Mouse (Mus musculus) left cerebral cortex, postnatal 4 days (tissue): ENCODE results near the gene Mgmt. TPM values are rescaled to one million over a fixed set of nuclear protein-coding genes. Genes with fewer than 3 reads are reported as not detected.

Experiments used
- DNase-seq: peaks from one replicate; pipeline ENCODE4 v3.0.0-alpha.2; 2022
- intact Hi-C: fragments of 180-260 bp; cut with DNase I; formaldehyde crosslinking; loops from one replicate; pipeline ENCODE4 v1.15.1; 2025
- total RNA-seq, 2 experiments: library from RNA; stranded (reverse); gene quantifications; 2 replicates each; pipeline ENCODE4 v1.2.3; 2021

The Mgmt gene
- total RNA-seq, 2 experiments from 2014 or later: 0.50 to 0.64 TPM

DNA sequence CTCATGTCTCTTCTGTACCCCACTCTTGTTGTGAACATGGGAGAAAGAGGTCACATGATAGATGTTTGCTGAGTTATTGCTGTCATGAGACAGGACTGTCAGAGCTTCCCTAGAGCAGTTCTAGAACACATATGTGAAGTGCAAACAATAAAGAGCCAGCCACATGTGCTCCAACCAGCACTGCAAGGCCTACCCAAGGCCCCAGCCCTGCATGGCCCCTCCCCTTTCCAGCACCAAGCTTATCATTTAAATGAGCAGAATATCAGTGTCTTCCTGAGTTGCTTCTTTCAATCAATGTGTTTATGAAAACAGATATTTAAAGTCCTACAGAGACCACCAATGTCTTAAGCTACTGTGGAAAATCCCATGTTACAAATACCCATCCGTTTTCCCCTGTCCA lies 201.3 kb downstream of the Mgmt start:
- intact Hi-C loops: no loop called here
- DNase-seq: no peak

DNA sequence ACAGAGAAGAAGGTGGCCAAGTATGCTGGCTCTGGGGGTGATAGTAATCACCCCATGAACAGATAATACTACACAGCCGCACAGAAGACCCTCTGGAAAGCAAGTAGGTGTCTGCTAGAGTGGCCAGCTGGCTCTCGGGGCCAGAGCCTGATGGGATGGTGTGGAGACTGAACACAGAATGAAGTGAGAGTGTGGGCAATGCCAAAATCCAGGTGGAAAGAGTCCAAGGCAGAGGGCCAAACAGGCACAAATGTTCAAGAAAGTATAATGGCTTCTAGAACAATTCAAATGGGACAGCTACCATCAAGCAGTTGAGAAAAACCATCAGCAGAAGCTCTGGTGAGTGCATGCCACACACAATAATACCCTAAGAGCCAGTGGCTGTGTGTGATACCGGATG lies 205.4 kb downstream of the Mgmt start:
- peak; percentile 57 for DNase-seq
- intact Hi-C loops: no loop called here

- intact Hi-C loops: no loop called here
- DNase-seq: no peak
Measured at GRCm38 (mm10) chr7:137102606-137103195, 208.3 kb downstream of the Mgmt start.

- DNase-seq: no peak
- intact Hi-C loops: no loop called here
Measured at GRCm38 (mm10) chr7:137112101-137112500, 217.7 kb downstream of the Mgmt start.

GRCm38 (mm10) chr7:137116246-137116645 lies 221.8 kb downstream of the Mgmt start:
- no peak for DNase-seq
- intact Hi-C loops: no loop called here

- intact Hi-C loops: no loop called here
- DNase-seq: peak; percentile 37
Measured at GRCm38 (mm10) chr7:137121243-137121858, 226.9 kb downstream of the Mgmt start.

DNA sequence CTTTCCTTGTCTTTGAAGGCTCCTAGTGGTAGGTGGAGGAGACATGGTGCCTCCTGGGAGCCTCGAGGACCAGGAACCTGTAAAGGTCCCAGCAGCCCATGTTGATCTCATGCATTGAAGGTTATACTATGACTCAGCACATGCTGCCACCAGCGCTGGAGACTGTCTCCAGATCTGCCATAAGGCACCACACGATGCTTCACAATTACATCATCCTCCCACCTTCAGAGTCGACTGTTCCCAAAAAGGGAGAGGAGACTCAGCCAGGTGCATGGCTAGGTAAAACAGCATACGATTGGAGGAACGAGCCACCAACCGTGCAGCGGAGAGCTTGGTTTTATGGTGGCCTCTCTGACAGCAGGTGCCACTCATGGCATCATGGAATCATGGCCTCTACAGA lies 234.3 kb downstream of the Mgmt start:
- DNase-seq: no peak
- intact Hi-C loops: no loop called here

- intact Hi-C loops: no loop called here
- peak; percentile 44 for DNase-seq
Measured at GRCm38 (mm10) chr7:137130211-137130610, 235.8 kb downstream of the Mgmt start.

DNA sequence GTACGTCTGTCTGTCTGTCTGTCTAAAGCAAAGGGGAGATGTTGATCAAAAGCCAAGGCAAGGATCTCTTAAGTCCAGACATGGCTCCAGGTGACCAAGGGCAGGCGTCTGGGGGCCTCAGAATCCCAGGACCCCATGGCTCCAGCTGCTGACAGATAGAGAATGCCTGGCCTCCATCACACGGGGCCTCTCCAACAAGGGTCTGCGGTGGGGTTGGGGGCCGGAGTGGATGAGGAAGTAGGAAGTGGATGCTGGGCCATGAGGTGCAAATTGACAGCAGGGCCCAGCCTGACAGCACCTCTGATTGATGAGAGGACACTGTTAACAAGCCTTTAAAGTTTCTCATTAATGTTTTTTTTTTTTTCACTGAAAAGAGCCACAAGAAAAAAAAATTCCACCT lies 237.5 kb downstream of the Mgmt start:
- DNase-seq: no peak

DNA sequence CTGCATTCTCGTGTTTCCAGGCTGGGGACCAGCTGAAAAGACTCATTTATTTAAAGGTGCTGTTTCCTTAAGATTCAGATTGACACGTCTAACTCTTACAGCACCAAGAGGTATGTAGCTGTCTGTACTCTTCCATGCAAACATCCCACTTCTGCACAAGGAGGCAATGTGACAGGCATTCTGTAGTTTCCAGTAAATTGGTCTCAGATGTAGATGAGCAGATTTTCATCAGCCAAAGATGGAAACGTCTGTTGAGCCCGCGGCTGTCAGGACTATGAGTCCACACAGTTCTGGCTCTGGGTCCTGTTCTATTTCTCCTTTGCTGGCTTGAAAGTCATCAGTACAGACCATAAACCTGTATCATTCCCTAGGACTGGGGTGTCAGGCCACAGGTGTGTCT lies 243.7 kb downstream of the Mgmt start:
- intact Hi-C loops: no loop called here
- DNase-seq: no peak

More for the DNA sequence above, 237.5 kb downstream of the Mgmt start:
- intact Hi-C loops: no loop called here

DNA sequence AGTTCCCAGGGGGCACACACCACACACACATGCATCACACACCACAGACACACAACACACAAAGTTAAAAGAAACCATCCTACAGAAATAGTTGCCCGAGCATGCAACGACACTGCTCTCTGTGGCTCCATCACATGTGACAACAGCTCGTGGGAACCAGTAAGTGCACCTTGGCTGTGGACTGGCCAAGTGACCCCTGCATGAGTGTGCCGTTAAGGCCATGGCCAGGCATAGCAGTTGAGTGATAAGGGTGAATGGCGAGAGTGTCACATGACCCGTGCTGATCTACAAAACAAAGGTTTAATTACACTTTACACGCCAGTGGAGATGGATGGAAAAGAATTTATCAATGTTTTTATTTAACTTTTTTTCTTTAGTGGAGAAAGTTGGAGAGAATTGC lies 245.9 kb downstream of the Mgmt start:
- intact Hi-C loops: no loop called here
- DNase-seq: no peak

- DNase-seq: no peak
Measured at GRCm38 (mm10) chr7:137141386-137141785, 247.0 kb downstream of the Mgmt start.

DNA sequence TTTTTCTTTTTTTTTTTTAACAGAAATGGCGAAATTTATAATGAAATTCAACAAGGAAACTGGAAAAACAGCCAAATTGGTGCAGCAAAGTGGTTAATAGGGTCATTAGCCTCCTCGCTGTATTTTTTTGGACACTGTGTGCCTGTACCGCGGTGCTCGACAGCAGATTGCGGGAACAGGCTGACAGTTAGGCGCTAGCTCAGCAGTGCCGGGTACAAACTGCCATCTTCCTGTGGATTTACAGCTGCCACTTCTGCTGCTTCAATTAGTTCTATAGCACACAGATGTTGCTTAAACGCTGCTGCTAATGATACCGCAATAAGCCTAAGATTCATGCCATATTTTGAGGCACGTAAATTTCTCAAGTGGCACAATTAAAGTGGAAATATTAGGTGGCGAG lies 252.7 kb downstream of the Mgmt start:
- intact Hi-C loops: no loop called here
- DNase-seq: peak; percentile 54

More at GRCm38 (mm10) chr7:137141386-137141785, 247.0 kb downstream of the Mgmt start:
- intact Hi-C loops: no loop called here

- no peak for DNase-seq
- intact Hi-C loops: no loop called here
Measured at GRCm38 (mm10) chr7:137151854-137152253, 257.4 kb downstream of the Mgmt start.

- no peak for DNase-seq
- intact Hi-C loops: no loop called here
Measured at GRCm38 (mm10) chr7:137154623-137155022, 260.2 kb downstream of the Mgmt start.

DNA sequence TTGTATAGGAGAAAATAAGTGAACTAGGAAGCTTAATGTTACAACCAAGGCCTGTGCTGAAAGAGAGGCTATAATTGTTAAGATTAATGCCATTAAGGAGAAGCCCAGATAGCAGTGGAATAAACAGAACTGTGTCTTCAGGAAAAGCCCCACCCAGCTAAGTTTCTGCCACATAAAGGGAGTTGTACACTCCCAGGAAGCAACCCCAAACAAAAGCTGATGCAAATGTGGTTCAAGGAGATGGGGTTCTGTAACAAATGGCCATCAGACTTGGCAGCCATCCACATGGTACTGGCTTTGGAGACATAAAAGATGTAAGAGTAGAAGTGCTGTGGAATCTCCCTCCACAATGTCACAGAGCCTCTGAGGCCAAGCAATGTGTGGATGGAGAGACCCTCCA lies 264.7 kb downstream of the Mgmt start:
- no peak for DNase-seq
- intact Hi-C loops: no loop called here

GRCm38 (mm10) chr7:137172278-137172677 lies 277.9 kb downstream of the Mgmt start:
- DNase-seq: peak; percentile 27
- intact Hi-C loops: no loop called here
